Mouse (Mus musculus) CH12.LX (cell line): ENCODE results near the gene Rpl36.

Source experiments
- CTCF ChIP-seq, 2 experiments: IDR thresholded peaks in 1 of 2; conservative IDR thresholded peaks in 1 of 2; 2 replicates each; pipeline ENCODE4 v1.5.1; 2011 to 2012; ENCODE audit warnings: low read depth in 2 of 2, low read length in 2 of 2, improper control_type of control experiment in 1 of 2, inconsistent platforms in 1 of 2, mild to moderate bottlenecking in 1 of 2, moderate library complexity in 1 of 2
- ELF1 ChIP-seq: IDR thresholded peaks from 2 replicates; pipeline ENCODE4 v1.6.1; 2014; ENCODE audit warnings: low read depth, mild to moderate bottlenecking, inconsistent platforms, low read length, improper control_type of control experiment
- HCFC1 ChIP-seq: IDR thresholded peaks from 2 replicates; pipeline ENCODE4 v1.6.1; 2012; ENCODE audit warnings: low read depth, mild to moderate bottlenecking, inconsistent platforms, low read length, improper control_type of control experiment
- MAFK ChIP-seq: IDR thresholded peaks from 2 replicates; pipeline ENCODE4 v1.6.1; 2011; ENCODE audit warnings: low read length, improper control_type of control experiment; ENCODE audit not compliant: insufficient replicate concordance
- MAX ChIP-seq: IDR thresholded peaks from 2 replicates; pipeline ENCODE4 v1.6.1; 2011; ENCODE audit warnings: low read length, improper control_type of control experiment
- MAZ ChIP-seq: IDR thresholded peaks from 2 replicates; pipeline ENCODE4 v1.6.1; 2012; ENCODE audit warnings: low read depth, mild to moderate bottlenecking, inconsistent platforms, low read length, improper control_type of control experiment, moderate library complexity
- NRF1 ChIP-seq: IDR thresholded peaks from 2 replicates; pipeline ENCODE4 v1.6.1; 2014; ENCODE audit warnings: low read depth, mild to moderate bottlenecking, inconsistent platforms, low read length, improper control_type of control experiment, moderate library complexity
- POLR2A ChIP-seq: IDR thresholded peaks from 2 replicates; pipeline ENCODE4 v1.6.1; 2011; ENCODE audit warnings: low read depth, mild to moderate bottlenecking, improper control_type of control experiment, low read length
- RAD21 ChIP-seq: IDR thresholded peaks from 2 replicates; pipeline ENCODE4 v1.6.1; 2011; ENCODE audit warnings: low read depth, mild to moderate bottlenecking, low read length, improper control_type of control experiment, moderate library complexity
- TBP ChIP-seq: conservative IDR thresholded peaks from 2 replicates; pipeline ENCODE4 v1.6.1; 2011; ENCODE audit warnings: low read depth, low read length, improper control_type of control experiment
- TCF12 ChIP-seq: IDR thresholded peaks from 2 replicates; pipeline ENCODE4 v1.6.1; 2014; ENCODE audit warnings: low read depth, mild to moderate bottlenecking, inconsistent platforms, low read length, improper control_type of control experiment
- USF1 ChIP-seq: IDR thresholded peaks from 2 replicates; pipeline ENCODE4 v1.6.1; 2014; ENCODE audit warnings: low read depth, mild to moderate bottlenecking, inconsistent platforms, low read length, improper control_type of control experiment
- ZNF384 ChIP-seq: IDR thresholded peaks from 2 replicates; pipeline ENCODE4 v1.6.1; 2012; ENCODE audit warnings: low read depth, low read length, improper control_type of control experiment, inconsistent platforms

- TF ChIP-seq CTCF (conservative IDR thresholded peaks at IDR 0.05 in 1 of 2, IDR thresholded peaks at IDR 0.05 in 1 of 2; ENCODE audit: low read depth in 2 of 2, low read length in 2 of 2), result no peak
- no peak for TF ChIP-seq POLR2A
- TF ChIP-seq TCF12, result no peak
- TF ChIP-seq MAFK, result no peak
- no peak for TF ChIP-seq RAD21
- TF ChIP-seq ELF1, result no peak
- TF ChIP-seq MAX, result no peak
- no peak for TF ChIP-seq ZNF384
- TF ChIP-seq TBP, result no peak
- TF ChIP-seq MAZ, result no peak
- no peak for TF ChIP-seq HCFC1
- TF ChIP-seq NRF1, result no peak
- TF ChIP-seq USF1, result no peak
Measured at GRCm38 (mm10) chr17:56651801-56652200, 38.6 kb downstream of the Rpl36 start.
